27 mouse cellular contexts compared by ENCODE assay signal in genomic region chr4:66043014-66043672, GRCm38 (mm10).
DNase-seq lines count a peak whose midpoint lies in the region; ATAC-seq and TF ChIP-seq lines count a peak whose summit lies in the region.
"Had no signal": no experiment of that assay in that cellular context is flagged by ENCODE, and none has a peak within 500 bp of the region (broad histone marks: within the 10 kb centered on the region; RNA-seq: fewer than 3 reads in every experiment).

No protein-coding gene starts in this region.

- WGBS in kidney, adult 2 months = 80% methylated on average over 3 of the region's 3 CpGs

- no peak for TF ChIP-seq CTCF in kidney, adult 2 months (conservative IDR thresholded peaks at IDR 0.05; ENCODE audit: insufficient read depth, insufficient read length, low read depth, low read length)

- ATAC-seq in common myeloid progenitor, adult 5-6 weeks (replicated peaks; ENCODE audit: low read depth, poor library complexity, severe bottlenecking) = peak; percentile 95
- ATAC-seq in hematopoietic stem cell, adult 5-6 weeks (replicated peaks in 1 of 2; ENCODE audit: insufficient read depth in 1 of 2, low FRiP score in 2 of 2, low TSS enrichment in 1 of 2, low read depth in 1 of 2, poor library complexity in 2 of 2, severe bottlenecking in 2 of 2) = peak; percentile 76; a peak in 3 of 4 replicates
- peak; percentile 92 for ATAC-seq in megakaryocyte progenitor cell, adult 5-6 weeks (replicated peaks; ENCODE audit: poor library complexity)
- ATAC-seq: activated CD4-positive, CD25-positive, alpha-beta regulatory T cell, adult 4 months; CD4-positive, CD25-positive, alpha-beta regulatory T cell, adult 4 months; forebrain, embryonic 14.5 days; forebrain, embryonic 16.5 days; Patski had no signal

- no peak for DNase-seq in frontal cortex, postnatal 36 days (ENCODE audit: low spot score in 2 of 2)
- DNase-seq in kidney, adult 2 months = no peak
- DNase-seq: adrenal gland, adult 8-10 months; adrenal gland, postnatal 14 days; adrenal gland, postnatal 36 days; B cell, adult 2 months; cerebellum, adult 11-12 months; cerebellum, adult 2 months; cerebellum, adult 9-10 months; cerebellum, postnatal 10 days; cerebellum, postnatal 25 days; embryo, embryonic 11 days had no signal

- no peak for TF ChIP-seq POLR2A in kidney, adult 2 months (IDR thresholded peaks at IDR 0.05; ENCODE audit: low read depth, low read length)

- no peaks in the 10 kb centered on the region for H3K27me3 ChIP-seq in kidney, adult 2 months (replicated peaks; ENCODE audit: control insufficient read depth, insufficient read depth, low read length)
- H3K27me3 ChIP-seq: CH12.LX; embryonic facial prominence, embryonic 13.5 days; embryonic facial prominence, embryonic 15.5 days; forebrain, embryonic 12.5 days; Patski had no signal

- no peak overlapping the region for H3K4me3 ChIP-seq in kidney, adult 2 months (ENCODE audit: insufficient read depth, low read depth, low read length)
- H3K4me3 ChIP-seq: embryonic facial prominence, embryonic 13.5 days; embryonic facial prominence, embryonic 15.5 days; erythroblast, embryonic 14.5 days; forebrain, embryonic 10.5 days; forebrain, embryonic 12.5 days had no signal

- no peaks in the 10 kb centered on the region for H3K4me1 ChIP-seq in kidney, adult 2 months (ENCODE audit: control insufficient read depth, insufficient read depth, low read length)
- H3K4me1 ChIP-seq: embryonic facial prominence, embryonic 13.5 days; embryonic facial prominence, embryonic 15.5 days; forebrain, embryonic 10.5 days; forebrain, embryonic 12.5 days had no signal

- H3K36me3 ChIP-seq in kidney, adult 2 months (ENCODE audit: control insufficient read depth, insufficient read depth, low read length) = no peaks in the 10 kb centered on the region
- H3K36me3 ChIP-seq: embryonic facial prominence, embryonic 13.5 days; embryonic facial prominence, embryonic 15.5 days; forebrain, embryonic 10.5 days; forebrain, embryonic 12.5 days; G1E had no signal

- H3K27ac ChIP-seq in kidney, adult 2 months (ENCODE audit: insufficient read depth, low read depth, low read length) = no peak overlapping the region
- H3K27ac ChIP-seq: embryonic facial prominence, embryonic 13.5 days; embryonic facial prominence, embryonic 15.5 days; forebrain, embryonic 10.5 days; forebrain, embryonic 12.5 days had no signal
